Mouse (Mus musculus) T-helper 1 cell (primary cell): ENCODE measurements at regions not wholly inside any gene's neighbourhood (a gene's known extent, or its start where the extent isn't known, plus 50 kb on each side); places are given as distances from the start of the nearest gene placed in this dataset.

Experiments
- in situ Hi-C: fragments of 300-600 bp; cut with MboI, MseI; formaldehyde crosslinking; loops from one replicate; pipeline ENCODE4 v1.15.1; 2025; ENCODE audit warnings: high pct_unique_total_duplicates

DNA sequence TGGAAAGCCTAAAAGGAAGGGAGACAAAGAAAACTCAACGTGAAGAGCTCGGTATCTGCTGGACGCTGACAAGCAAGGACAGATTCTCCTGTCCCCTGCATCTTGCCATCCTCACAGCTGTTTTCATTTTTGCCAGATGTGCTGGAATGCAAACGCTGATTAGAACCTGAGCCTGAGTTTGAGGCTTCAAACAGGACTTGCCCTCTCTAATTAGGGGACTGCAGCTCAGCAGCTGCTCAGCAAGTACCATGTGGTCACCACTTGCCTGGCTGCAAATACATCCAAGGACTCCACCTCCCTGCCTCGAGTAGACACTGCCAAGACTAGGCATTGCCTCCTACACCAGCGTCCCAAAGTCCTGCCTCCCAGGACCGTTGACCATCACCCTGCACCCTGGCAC, 140.7 kb downstream of the Cdc5l start:
- in situ Hi-C loops, result no loop called here

DNA sequence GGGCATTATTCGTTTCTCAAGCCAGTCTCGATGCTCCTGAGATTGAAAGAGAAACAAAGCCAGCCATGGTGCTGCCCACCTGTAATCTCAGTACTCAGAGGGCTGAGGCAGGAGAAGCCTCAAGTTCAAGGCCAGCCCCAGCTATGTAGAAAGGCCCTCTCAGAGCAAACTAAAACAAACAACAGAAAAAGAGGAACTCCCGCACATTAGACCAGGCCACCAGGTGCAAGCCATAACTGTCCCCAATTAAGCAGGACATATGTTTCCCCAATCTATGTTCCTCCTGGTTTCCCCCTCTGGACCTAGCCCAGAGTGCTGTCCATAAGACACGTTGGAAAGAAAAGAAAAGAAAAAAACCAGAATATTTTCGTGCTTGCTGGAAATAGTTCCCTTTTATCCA, 142.5 kb downstream of the Cdc5l start:
- in situ Hi-C loops, result no loop called here

DNA sequence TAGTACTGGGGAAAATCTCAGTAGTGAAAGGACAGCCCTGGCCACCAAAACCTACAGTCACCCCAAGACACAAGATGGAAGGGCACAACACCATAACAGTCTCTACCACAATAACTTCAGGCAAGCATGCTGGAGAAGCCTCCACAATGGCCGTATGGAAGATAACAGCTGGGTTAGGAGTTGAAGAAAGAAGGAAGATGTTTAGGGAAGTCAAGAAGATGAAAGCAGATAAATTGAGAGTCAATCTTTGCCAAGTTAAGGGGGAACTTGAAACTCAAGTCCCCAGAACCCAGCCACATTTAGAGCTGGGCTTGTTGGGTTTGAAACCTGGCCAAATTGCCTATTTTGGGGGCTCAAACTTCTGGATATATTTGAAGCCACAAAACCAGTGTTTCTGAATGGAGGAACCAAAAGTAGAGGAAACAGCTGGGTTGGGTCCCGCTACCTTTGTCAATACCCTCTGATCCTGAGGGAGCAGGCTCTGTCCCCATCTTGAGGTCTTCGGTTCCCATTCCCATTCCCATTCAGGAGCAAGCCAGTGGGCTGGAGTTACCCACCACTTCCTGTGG, 147.8 kb downstream of the Cdc5l start:
- in situ Hi-C loops, result no loop called here

DNA sequence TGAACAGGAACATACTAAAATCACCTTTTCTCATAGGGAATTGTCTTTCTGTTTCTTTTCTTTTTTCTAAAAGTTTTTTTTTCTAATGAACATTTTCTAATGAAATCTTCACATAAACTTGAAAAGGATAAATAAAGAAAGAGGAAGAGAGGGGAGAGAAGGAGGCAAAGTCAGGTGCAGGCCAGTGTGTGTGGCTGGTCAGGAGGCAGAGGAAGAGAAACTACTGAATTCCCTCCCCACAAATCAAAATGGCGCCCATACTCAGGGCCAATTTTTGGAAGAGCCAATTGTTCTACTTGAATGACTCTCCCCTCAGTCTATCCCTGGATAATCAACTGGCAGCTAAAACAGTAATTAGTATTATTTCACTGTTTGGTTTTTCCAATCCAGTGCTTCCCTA, 152.0 kb downstream of the Cdc5l start:
- in situ Hi-C loops, result no loop called here

DNA sequence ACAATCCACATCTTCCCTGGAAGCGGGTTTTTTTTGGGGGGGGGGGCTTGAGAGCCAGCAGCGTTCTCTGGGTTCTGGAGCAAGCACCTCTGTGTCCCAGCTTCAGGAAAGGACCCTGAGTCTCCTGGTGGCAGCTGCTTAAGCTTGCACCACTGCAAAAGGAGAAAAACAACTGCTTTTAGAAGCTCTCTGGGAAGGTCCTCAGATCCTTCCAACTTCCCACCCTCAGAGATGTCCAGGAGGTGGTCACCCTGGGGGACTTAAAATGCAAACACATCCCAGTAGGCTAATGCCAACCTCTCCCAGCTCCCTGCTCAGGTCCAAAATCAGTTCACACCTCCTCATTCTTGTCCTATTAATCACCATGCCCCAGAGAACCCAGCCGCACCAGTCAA, 153.7 kb downstream of the Cdc5l start:
- in situ Hi-C loops, result no loop called here

DNA sequence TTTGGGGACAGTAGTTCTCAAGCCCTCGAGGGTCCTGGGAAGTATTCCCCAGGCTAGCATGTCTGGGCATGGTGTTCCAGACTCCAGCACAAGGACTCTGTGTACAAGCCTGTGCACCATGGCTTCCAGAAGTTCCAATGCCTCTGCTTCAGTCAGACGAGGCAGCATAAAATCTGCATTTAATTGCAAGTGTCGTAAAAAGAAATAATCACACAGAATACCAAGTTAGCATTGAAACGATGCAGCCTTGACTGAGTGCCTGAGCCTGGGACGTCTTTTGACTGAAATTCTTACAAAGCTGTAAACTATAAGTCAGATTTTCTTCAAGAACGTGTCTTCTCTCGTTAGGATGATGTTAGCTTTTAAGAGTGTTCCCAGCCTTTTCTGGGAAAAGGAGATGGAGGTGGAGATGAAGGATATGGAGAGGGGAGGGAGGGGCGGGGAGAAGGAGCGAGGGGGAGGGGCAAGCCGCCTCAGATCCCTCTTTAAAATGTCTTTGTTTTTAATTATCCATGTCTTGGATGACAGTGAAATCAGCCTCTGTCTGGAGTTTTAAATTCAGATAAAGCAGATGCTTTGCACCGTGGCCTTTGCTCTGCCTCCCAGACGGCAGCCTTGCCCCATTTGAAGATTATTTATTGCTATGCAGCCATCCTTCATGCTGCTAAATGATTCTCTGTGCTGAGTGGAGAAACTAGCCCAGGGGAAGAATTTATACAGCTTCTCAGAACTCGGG, 154.3 kb downstream of the Cdc5l start:
- in situ Hi-C loops, result no loop called here

DNA sequence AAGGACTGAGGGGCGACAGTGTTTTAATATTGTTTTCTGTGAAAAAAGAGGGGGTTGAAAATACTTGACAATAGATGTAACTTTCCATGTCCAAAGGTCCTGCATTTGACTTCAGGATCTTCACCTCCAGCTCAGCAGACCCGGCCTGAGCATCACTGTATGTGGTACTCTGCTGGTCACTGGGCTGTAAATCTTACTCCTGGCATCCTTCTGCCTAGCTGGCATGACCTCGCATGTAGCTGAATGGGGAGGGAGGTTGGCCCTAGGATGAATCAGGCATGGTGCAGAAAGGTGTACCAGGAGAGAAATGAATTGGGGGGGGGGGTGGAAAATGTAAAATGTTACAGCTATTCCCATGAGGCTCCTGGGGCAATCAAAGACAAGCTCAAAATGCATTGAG, 156.0 kb downstream of the Cdc5l start:
- in situ Hi-C loops, result no loop called here

DNA sequence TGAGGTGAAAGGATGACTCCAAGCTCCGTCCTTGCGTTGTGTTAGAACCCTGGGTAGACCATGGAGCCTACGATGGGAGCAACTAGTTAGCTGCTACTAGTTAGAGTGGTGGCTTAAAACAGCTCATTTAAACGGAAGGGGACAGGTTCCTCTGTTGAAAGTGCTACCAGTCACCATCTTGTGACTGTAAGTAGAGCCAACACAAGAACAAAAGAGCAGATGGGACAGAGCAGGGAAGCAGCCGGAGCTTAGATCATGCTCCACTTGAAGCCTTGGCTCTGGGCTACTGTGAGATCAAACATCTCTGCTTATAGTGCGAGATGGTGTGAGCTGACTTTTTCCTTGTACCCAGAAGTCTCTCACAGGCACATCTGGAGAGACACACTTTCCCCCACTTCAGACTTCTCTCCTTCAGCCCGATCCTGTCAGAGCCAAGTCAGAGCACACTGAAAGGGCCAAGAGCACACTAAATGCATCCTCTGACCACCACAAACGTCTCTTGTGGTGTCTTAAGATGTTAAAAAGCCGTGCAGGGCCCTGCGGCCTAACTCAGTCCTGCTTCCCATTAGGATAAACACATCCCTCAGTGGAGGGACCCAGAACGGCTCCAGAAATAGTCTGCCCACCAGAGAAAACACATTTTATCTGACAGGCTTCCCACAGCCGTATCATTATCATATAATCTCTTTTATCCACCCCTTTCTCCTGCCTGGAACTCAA, 156.7 kb downstream of the Cdc5l start:
- in situ Hi-C loops, result no loop called here

DNA sequence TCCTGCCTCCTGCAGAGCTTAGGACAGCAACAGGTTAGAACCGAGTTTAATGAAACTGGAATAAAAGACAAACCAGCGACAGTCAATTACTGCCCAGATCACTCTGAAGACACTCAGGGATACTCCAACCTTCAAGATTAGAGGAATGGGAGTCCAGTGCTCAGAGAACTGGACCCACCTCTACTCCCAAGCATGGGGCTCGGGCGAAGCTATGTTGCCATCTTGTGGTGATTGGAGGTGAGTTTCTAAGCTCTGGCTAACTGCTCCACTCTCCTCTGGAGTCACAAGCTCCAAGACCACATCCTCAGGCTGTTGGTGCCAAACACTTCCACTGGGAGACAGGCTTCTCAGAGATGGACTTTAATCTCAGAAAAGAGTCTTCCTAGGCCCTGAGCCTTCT, 158.6 kb downstream of the Cdc5l start:
- in situ Hi-C loops, result no loop called here

DNA sequence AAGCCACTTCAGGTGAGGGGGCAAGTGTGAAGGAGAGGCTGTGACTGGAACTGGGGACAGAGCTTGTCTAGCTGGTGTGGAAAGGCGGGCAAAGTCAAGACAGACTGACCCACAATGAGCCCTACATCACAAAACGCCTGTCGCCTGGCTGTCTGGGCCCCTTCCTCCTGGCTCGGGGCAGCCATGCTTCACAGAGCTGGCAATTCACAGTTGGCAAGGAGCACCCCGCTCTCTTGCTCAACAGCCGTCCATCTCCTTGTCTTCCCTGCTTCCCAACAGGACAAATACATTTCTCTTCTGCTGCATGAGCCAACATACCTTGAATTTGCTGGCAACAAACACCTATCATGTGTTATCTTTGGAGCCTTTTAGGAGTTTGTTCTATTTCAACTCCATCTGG, 166.8 kb downstream of the Cdc5l start:
- in situ Hi-C loops, result no loop called here

DNA sequence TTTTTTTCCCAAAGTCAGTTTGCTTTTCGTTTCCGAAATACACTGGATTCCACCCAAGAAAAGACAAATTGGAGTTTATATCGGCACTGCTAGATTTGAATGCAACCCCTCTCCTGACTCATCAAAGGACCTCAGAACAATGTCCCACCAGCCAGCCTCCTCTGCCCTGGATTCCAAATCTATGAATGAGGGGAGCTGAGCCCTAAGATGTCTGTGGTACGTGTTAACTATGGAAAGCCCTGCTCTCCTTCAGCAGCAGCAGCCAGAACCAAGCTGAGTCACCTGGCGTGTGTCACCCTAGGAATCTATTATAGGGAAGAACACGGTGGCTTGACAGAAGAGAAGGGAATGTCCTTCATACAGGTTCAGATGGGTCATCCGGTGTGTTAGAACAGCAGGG, 167.9 kb downstream of the Cdc5l start:
- in situ Hi-C loops, result no loop called here

DNA sequence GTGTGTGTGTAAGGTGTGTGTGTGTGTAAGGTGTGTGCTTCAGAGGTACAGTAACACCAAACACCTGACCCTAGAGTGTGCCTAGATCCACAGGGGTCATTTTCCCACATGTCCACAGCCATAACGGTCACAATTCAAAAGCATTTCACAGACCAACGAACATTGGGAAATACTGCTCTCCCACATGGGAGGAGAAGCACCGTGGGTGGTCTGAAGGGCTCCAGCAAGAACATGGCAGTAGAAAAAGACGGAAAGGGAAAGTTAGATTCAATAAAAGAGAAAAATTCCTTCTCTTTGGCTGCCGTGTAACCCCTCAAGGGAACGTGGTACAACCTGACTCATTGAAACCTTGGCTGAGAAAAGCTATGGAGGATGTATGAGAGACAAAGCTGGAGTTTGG, 169.1 kb downstream of the Cdc5l start:
- in situ Hi-C loops, result no loop called here

DNA sequence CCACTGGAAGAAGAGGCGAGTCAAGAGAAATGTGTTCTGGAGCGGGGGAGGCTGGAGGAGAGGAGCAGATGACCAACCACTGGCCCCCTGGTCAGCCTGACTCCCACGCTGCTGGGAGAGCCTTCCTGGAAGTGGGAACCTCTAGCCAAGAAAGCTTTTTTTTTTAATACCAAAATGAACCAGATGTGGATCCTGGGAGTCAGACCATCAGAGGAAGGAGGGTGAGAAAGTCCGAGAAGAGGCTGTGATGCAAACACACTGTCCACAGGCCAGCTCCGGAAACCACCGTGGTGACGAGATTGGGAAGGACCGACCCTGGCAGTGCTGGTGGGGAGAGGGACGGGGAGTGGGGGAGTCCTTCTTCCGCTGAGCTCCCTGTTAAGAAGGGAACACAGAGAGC, 173.1 kb downstream of the Cdc5l start:
- in situ Hi-C loops, result no loop called here

DNA sequence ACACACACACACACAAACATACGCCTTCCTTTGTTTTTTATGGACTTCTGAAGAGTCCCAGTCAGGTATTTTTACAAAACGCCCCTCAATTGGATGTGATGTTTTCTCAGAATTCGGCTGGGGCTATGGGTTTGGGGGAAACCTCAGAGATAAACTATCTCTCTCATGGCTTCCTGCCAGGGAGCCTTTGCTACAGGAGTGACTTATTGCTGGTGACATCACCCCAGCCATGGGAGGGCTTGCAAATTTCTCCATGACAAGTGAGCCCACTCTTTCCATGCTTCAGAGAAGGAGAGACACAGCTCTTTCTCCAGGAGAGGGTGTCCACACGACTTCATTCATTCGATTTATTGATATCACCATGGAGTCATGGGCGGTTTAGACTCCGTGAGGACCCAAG, 175.5 kb downstream of the Cdc5l start:
- in situ Hi-C loops, result loop anchor here (10.0 kb wide), 1 partner anchor 523 kb away; no protein-coding TSS in a partner anchor

DNA sequence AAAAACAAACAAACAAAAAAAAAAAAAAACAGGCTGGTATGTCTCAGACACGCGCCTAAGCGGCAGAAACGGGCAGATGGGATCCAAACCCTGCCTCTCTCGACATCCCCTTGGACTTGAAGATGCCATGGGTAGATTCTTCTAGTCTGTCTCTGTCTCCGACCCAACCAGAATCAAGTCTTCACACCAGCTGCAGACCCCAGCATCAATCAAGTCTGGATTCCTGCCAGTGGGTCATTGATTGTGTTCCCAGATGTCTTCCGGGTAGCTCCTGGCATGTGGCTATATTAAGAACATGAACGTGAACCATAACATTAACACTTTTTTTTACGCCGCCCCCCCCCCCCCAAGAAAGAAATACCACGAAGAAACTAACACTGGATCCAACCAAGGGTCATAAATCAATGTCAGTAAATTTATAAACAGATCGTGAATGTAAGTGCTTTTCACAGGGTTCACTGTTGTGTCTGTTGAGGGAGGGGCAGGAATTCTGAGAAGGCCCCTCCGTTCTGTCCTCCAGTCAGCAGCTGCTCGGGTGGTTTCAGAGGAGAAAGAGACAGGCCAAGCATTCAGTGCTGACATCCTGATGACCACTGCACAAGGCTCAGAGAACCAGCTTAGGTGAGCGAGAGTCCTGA, 180.8 kb downstream of the Cdc5l start:
- in situ Hi-C loops, result loop anchor here (10.0 kb wide), 1 partner anchor 518 kb away; no protein-coding TSS in a partner anchor

DNA sequence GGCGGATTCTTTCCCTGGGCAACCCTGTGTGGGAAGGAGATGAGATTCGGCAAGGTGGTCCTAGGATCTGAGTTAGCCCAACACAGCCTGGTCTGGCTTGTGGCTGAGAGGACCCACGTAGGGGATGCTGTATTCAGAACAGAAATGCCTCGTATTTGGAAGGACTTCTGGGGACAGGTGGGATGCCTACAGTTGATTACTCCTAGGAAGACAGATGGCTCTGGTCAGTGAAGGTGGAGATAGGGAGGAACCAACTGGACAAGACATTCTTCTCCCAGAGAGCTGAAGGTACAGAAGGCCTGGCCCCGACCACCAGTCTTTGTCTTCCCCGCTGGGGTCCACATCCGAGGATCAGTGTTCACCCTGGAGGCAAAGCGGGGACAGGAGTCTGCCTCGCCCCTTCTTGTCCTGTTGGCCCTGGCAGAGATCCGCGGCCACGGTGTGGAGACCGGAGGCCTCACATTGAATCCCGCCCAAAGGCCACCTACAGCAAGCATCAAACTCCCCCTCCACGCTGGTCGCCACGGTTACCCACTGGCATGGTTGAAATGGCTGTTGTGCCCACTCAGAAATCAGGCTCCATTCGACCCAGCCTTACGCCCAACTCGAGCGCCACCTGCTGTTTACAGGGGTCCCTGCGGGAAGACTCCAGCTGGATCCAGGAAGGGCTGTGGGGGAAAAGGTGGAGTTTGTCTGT, 182.4 kb downstream of the Cdc5l start:
- in situ Hi-C loops, result loop anchor here (10.0 kb wide), 1 partner anchor 516 kb away; no protein-coding TSS in a partner anchor

DNA sequence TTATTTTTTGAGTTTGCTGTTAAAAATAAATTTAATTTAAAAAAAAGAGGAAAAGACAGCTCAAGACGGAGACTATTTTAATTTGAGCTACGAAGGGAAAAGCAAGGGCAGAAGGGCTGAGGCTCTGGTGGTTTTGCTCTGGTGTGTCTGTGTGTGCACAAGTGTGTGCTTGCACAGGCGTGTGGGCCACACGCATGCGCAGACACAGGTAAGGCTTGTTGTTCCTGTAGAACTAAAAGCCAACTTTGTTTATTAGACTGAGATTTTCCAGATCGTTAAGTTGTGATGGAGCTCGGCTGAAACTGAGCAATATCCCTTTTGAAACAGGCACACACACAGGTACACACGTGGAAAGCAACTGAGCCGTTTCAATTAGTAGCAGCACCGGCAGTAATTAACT, 183.1 kb downstream of the Cdc5l start:
- in situ Hi-C loops, result loop anchor here (10.0 kb wide), 1 partner anchor 516 kb away; no protein-coding TSS in a partner anchor

DNA sequence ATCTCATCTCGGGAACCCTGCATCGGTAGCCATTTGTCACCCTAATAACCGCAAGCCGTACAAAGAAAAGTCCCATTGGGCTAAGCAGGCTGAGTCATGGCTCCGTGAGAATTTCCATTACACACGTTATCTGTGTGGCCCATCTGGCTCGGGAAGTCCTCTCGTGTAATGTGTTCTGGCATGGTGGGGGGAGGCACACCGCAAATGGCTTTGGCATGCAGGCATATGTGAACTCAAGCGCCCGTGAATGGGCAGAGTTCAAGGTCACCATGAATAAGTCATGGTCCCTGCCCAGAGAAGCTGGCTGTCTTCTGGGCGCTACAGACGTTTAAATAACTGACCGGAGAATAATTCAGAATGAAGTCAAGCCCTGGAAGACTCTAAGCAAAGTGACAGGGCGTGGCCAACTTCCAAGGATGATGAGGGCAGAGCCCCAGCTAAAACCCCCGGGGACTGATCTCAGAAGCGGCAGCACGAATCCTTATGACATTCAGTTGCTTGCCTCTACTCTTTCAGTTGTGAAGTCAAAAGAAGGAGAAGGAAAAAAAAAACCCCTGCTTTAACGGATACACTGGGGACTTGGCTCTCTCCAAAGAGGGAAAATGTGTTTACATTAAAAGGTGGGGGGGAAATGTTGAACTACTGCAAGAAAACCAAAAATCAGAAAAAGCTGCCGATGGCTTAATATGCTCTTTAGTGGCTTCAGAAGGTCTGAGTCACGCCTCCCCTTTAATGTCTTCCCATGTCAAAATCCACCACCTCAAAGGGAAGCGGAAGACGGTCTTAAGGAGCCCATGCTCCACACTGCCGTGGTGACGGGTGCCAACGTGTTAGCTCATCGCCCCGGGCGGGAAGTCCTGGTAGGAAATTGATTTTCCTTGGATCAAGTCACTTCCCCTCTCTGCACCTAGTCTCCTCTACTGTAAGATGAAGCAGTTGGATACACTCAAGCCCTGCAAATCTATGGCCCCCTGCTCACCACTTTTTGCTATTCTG, 186.1 kb downstream of the Cdc5l start:
- in situ Hi-C loops, result no loop called here

DNA sequence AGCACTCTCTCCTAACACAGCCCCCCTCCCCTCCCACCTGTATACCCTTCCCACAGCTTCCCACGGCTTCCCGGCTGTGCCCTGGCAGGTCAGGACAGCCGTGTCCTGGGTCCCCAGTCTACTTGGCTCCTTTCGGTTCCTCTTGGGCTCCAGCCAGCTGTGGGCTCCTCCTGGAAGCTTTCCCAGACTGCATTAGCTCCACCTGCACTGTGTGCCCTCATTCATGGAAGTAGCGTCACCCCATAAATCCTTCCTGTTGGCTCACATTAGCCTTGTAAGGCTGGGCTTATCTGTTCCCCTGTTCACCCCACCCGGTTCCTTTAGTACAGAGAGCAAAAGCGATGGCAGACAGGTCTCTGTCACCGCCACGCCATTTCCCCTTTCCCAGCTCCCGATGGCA, 188.7 kb downstream of the Cdc5l start:
- in situ Hi-C loops, result no loop called here

DNA sequence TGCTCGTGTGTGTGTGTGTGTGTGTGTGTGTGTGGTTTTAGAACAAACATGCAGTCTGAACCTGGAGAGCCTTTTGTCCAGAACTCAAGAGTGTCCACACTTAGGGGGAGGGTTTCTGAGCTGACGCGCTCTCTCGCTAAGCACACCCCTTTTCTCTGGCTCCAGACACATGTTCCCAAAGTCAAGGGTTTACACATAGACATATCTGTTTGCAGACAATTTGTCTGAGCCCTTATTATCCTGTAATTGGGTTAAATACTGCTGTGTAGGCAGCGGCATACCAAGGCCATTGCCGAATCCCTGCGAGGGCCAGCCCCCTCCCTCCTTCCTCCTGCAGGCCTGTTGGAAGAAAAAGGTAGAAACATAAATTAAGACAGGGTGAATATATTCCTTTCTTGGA, 190.4 kb downstream of the Cdc5l start:
- in situ Hi-C loops, result no loop called here

DNA sequence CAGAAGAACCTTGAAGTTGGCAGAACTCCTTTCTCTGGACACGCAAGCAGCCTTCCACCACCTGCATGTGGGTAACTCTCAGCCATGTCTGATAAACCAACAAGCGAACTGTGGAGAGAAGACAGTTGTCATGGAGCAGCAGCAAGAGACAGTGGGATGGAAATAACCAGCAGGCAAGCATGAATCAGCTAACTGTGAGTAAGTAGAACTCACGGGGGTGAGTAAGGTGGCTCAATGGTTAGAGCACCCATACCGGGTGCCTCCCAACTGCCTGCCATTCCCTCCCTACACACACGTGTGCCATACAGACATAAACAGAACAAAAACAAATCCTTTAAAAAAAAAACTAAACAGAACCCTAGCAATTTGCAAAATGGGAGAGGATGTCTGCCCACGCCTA, 191.5 kb downstream of the Cdc5l start:
- in situ Hi-C loops, result no loop called here
